Mouse (Mus musculus) embryo, embryonic 10 days (tissue): ENCODE data around the gene Slc28a3.
A peak's percentile ranks its signal among the peaks of the same experiment; 100 is the strongest.

Experiments
- DNase-seq: peaks from one replicate; pipeline ENCODE4 v3.0.0-alpha.2; 2015; ENCODE audit warnings: low spot score

The Slc28a3 gene

DNA sequence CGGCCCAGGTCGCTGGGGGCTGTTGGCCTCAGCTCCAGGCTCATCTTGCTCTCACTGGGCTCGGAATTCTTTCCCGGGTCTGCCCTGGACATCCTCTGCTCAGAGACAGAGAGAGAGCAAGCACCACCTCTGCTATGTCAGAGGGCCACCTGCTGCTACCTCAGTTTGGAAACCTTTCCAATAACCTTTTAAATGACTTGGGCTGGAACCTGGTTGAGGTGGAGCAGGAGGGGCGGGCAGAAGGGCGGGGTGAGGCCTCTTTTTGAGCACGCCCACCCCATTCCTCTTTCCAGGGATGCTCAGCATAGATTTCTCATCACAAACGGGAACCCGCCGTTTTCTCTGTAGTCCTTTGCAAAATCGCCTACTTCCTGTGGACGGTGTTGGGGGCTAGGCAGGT lies at the start of gene Slc28a3:
Gene Slc28a3, minus strand, starts transcription at position 162 of the 400 bp plus-strand sequence.
- DNase-seq = no peak

DNA sequence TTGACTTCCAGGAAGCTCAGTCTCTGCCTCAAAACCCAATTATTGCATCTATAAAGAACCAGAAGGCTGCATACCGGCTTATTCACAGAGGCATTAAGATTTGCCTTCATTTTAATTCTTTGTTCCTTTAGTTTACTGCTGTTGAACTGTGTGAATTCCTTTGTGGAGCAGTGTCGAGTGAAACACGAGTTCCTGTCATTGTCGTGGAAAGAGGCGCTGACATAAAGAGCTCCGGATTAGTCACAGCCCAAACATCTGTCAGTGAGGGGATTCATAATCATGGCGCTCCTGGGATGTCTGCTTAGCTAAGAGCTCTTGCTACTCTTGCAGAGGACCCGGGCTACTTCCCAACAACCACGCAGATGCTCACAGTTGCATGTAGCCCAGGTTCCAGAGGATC lies 47.3 kb upstream of the Slc28a3 start:
- DNase-seq = no peak

DNA sequence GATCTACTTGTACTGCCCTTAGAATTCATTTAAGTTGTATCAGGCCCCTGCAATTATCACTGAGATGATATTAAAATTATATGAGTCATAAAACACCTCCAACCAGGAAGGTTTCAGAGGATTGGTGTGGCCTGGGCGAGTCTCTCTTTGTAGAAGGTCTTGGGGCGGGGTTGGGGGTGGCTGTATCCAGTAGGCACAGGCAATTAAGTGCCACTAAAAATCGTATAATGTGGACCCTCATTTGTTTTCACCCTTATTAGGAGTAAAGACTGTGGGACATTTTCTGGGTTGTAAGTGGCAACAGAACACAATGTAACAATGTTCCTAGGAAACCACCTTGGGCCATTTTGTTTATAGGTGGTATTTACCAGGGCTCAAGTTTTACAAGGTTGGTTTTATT lies 46.2 kb upstream of the Slc28a3 start:
- no peak for DNase-seq

DNA sequence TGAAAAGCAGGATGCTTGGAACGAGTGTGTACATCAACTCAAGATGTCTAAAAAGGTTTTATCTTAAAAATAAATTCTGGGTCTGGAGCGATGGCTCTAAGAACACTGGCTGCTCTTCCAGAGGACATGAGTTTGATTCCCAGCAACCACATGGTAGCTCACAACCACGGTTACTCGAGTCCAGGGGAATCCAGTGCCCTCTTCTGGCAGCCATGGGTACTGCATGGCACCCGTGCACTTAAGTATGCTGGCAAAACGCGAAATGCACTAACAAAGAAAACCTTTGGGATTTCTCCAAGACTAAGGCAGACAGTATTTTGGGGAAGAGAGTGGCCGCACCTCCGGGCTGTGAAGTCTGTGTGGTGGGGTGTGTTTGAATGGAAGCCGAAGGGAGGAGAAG lies 44.9 kb upstream of the Slc28a3 start:
- DNase-seq = peak; percentile 23

DNA sequence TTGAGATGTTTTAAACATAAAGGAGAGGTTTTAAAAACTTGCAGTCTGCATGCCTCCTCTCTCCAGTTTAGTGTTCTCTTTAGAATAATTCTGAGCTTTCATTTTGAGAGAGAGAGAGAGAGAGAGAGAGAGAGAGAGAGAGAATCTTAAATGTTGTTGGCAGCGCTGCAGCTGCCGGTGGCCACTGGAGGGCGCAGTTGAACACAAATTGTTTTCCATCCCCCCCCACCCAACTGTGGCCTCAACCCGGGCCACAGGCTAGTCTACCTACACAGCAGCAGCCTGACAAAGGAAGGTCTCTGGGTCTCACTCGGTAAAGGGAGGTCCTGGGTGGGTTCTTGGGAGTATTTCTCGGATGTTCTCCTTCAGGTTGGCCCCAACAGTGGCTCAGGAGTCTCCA lies 29.7 kb upstream of the Slc28a3 start:
- DNase-seq = peak; percentile 73

DNA sequence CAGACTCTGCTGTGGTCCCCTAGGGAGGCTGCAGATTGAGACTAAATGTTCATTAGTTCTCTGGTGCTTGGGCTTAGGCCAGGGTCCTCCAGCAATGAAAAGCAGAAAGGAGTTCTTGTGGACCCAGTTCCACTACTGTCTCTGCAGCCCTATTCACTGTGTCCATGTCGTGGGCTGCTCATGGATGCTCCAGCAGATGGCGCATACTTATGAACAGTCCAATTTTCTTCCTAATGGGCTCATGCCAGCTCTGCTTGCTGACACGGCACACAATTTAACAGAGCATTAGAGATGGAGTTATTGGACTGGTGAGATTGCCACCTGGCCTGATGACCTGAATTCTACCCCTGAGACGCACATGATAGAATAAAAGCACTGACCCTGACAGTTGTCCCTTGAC lies 28.3 kb upstream of the Slc28a3 start:
- DNase-seq = peak; percentile 78

DNA sequence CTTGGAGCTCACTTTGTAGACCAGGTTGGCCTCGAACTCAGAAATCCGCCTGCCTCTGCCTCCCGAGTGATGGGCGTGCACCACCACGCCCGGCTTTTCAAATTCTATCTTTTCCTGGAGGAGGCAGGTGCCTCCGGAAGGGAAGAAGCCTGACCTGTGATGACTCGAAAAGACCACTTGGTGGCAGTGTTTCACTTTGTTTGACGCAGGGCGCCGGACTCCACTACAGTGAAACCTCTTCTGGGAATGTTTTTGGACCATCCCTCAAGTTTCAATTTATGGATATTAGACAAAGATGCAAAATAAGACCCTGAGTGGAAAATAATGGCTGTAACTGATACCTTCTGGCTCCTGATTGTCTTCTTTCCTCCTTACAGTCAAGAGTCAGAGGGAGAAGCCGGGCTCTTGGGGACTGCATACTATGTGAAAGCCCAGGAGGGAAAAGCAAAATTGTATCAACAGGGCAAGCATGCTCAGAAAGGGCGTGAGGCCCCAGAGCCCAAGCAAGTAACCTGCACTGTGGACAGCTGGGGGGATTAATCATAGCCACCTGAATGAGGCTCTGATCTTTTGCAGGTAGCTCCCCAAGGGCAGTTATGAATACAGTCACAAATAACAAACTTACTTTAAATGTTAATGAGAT lies 26.8 kb upstream of the Slc28a3 start:
- DNase-seq = peak; percentile 87

DNA sequence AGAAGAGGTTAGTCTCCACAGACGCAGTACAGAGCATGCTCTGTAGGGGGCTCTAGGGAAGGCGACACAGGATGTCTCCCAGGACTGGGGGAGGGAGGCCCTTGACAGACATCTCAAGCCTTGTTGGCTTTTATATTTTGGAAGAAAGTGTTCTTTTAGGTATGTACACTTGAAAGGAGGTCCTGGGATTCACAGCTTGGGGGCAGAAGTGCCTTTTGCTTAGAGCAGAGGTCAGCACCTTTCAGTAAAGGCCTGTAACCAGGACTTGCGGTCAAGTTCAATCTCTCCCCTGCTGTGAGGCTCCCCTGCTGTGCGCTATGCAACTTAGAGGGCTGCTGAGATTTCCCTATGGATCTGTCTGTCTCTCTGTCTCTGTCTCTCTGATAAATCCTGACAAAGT lies 23.2 kb upstream of the Slc28a3 start:
- peak; percentile 23 for DNase-seq

DNA sequence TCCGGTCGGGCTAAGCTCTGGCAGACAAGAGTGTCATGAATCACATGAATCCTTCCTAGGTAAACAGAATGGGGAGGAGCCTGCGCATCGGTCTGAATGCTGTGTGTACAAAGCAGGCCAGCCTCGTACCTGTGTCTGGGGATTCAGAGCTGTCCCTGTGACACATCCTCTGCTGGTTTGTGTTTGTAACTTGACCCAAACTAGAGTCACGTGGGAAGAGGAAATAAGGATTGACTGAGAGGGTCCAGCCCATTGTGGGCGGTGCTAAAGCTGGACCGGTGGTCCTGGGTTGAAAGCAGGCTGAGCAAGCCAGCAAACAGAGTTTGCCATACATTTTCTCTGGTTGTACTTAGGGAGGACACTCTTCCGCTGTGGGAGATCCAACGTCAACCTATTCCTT lies 20.1 kb upstream of the Slc28a3 start:
- peak; percentile 74 for DNase-seq

DNA sequence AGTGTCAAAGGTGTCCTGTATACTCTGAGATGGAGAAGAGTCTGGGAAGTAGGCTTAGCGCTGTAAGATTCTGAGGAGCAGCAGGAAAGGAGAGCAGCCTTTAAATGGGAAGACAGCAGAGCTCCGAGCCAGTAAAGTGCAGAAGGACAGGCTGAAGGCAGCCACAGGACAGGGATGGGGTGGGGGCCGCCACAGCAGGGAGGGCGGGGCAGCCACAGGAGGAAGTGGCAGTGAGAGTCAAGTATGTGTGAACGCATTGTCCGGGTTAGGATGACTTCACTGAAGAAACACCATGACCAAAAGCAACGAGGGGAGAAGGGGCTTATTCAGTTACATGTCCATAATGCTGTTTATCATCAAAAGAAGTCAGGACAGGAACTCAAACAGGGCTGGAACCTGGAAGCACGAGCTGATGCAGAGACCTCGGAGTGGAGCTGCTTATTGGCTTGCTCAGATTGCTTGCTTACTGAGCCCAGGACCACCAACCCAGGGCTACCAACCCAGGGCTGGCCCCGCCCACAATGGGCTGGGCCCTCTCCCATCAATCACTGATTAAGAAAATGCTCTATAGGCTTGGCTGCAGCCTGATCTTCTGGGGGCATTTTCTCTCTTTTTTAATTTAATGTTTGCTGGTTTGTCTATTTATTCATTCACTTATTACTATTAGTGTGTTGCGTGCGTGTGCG lies 18.8 kb upstream of the Slc28a3 start:
- DNase-seq = peak; percentile 72

DNA sequence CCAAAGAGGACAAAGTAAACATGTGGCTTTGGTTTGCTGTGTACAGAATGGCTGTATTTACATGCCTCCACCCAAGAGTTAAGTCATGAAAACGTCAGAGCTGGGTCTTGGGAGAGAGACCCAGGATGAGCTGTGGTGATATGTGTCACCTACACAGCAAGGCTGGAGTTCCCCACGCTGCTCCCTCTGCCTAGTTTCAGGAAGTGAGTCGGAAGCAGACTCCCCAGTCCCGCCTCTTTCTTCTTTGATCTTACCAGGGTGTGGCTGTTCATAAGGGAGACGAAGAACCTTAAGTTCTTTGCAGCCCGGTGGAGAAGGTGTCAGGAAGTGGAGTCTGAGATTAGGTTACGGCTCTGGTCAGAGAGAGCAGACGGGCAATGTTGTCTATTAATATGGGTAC lies 12.0 kb upstream of the Slc28a3 start:
- no peak for DNase-seq

DNA sequence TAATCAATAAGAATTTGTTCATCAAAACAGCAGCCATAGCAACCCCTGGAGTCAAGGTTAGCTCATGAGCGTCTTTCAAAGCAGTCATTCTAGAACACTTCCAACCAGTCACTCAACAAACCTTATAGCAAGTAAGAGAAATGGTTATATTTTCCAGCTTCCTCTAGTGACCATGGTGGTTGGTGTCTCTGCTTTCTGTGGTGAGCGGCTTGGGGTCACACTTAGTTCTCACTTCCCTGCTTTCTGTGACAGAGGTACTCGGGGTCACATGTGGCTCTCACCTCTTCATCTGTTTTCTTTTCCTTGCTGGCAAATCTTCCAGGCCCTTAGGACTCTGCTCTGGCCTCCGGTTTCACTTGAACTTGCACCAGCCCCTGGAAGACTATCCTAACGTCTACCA lies 8.6 kb upstream of the Slc28a3 start:
- DNase-seq = no peak

DNA sequence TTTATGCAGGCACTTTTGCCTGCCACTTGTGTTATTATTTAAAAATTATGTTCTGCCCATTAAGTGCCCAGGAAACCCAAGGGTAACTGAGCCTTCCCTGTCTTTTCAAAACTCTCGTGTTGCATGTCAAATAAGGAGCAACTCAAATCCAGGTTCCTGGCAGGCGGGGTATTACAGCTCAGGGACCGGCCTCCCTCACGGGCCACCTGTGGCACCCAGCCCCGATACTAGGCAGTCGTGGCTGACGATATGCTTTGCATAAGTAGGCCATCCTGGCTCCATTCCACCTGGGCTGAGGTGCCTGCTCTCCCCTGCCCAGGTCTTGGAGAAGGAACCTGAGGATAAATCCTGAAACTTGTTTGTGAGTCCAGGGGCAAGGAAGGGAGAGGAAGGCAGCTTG lies 618 bp downstream of the Slc28a3 start:
- no peak for DNase-seq

DNA sequence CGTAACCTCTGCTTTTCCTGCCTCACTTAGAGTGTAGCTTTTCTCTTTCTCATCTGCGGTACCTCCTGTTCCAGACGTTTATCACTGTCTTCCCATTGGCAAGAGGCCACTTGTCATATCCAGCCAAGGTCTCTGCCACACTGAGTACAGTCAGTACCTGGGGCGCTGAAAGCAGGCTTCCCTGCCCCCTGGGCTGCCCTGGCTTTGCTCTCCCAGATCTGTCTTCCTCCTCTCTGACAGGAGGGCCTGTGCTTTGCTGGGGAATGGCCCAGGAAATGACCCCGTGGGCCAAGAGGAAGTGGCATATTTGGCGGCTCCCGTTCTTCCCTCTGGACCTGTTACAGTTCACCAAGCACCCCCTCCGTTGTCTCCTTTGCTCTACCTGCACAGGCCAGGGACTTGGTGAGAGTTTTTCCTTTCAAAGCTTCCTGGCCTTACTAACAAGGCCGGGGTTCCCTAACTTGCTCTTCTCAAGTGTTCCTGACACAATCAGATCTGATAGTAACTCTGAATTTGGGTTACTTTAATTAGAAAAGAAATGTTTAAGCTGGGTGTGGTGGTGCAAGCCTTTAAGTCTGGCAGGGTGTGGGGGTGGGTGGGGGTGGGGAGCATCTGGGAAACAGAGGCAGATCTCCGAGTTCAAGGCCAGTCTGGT lies 9.3 kb downstream of the Slc28a3 start:
- DNase-seq = no peak

DNA sequence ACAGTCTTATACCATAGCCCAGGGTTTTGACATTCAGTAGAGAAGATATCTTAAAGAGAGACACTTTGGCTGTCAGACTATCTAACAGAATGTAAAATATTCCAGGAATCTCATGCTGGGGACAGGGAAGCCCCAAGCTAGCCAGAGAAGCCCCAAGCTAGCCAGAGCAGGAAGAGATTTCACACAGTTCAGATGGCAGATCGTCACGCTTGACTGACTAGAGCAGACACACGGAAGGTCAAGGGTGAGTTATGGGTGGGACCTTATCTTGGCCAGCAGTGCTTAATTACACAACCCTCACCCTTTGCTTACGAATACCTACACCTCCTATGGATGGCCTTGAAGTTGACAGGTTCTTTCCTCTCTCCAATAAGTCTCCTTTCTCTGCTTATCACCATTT lies 12.1 kb downstream of the Slc28a3 start:
- peak; percentile 53 for DNase-seq

DNA sequence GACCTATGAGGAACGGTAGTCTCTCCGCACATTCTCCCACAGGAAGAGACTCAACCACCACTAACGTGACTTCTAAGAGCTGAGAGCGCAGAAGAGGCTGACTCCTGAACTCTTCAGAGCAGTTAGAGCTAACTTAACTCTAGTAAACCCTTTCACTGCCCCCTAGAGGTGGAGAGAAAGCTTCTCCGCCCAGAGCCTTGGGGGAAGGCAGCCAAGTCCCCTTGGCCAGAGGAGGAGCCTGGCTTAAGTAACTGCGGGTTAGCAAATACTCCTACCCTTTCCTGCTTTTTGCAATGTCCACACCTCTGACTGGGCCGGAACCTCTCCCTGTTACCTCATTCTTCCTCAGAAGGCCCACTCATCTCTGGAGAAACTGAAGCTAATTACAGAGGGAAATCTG lies 17.5 kb downstream of the Slc28a3 start:
- peak; percentile 74 for DNase-seq

DNA sequence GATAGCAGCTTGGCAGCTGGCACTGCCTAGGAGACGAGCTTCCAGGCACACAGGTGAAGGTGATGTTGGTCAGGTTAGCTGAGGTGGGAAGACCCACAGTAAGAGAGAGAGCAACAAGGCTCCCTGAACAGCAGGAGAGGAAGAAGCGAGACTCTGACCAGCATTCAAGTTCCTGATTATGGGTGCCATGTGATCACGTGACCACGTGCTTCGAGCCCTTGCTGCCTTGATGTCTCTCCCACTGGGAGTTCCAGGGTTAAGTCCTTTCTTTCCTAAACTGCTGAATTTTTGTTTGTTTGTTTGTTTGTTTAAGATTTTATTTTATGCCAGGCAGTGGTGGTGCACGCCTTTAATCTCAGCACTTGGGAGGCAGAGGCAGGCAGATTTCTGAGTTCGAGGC lies 18.8 kb downstream of the Slc28a3 start:
- DNase-seq = no peak

DNA sequence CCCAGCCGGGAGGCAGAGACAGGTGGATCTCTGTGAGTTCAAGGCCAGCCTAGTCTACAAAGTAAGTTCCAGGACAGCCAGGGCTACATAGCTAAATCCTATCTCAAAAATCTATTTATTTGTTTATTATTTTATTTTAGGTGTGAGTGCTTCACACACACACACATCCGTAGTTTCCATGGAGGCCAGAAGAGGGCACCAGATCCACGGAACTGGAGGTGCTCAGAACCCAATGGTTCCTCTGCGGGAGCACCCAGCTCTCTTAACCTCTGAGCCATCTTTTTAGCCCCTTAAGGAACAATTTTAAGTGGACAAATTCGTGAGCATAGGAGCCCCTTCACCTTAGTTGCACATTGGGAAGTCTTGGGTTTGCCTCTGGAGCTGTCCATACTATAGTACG lies 20.0 kb downstream of the Slc28a3 start:
- peak; percentile 74 for DNase-seq

DNA sequence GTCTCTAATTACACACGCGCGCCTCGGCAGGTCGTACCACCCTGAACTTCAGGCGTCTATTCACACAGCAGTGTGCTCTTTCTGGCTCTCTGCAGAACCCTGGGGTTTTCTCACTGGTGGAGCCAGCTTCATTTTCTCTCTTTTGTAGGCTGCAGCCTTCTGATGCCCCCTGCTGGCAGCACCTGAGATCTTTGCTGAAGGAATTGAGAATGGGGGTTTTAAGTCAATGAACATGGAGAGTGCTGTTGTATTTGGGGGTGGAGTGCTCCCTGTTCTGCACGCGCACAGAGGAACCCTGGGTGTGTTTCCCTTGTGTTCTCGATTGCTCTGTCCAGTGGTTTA lies 21.2 kb downstream of the Slc28a3 start:
- DNase-seq = peak; percentile 82

DNA sequence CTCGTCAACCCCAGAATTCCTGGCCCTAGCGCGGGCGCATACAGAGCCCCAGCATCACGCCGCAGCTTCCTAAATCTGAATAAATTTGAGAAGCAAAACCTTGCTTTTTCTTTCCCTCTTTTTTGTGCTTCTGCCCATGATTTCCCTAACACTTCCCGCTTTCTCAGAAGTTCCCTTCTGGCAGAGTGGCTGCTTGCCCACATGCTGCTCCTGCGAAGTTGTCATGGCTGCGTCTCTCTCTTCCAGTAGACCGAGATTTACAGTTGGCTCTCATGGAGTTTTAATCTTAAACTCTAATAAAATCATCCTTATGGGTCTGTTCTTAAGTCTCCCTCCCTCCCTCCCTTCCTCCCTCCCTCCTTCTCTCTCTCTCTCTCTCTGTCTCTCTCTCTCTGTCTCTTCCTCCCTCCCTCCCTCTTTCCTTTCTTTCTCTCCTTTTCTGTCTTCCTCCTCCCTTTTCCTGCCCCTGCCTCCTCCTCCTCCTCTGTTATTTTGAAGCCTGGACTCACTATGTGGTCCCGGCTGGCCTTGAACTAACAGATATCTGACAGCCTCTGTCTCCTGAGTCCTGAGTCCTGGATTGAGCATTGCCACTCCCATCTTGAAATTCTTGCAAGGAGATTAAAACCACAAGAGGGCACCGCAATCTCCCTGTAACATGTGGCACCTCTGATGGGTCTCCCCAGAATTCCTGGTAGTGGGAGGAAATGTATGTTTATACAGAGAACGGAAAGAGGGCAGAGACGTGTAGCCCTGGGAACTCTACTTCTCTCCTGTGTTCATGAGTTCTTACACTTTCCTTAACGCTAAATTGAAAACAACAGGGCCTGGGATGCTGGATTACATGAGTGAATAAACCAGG lies 21.8 kb downstream of the Slc28a3 start:
- peak; percentile 27 for DNase-seq

DNA sequence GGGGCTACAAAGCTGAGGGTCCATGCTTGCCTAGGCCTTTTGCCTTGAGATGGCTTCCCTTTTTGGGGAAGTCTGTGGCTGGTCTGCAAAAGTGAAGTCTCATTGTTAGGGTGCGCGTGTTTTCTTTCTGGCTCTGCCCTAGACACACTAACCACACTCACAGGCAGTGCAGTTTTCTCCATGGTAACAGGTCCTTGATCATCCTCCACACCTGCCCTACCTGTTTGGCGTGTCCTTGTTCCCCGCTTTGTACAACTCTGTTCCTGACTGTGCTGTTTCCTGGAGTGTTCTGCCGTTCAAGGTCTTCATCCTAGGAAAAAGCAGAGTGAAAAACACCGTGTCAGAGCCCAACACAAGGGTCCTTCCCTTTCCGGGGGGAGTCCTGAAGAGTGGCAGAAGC lies 22.7 kb downstream of the Slc28a3 start:
- DNase-seq = no peak

DNA sequence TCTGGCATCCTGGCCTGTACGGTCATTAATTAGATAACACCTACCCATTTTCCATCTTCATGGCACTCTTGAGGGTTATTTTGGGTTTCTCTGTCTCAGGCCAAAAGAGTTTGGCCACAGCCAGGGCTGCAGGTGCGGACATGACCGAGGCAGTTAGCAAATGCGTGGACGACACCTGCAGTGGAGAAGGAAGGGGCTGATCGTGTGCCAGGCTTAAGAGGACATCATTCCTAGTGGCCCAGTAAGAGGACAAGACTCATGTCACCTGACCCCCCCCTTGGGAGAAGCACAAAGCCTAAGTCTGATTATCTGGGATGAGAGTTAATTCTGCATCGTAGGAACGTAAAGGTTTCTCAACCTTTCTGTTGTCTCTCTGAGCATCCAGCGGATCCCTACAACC lies 44.5 kb downstream of the Slc28a3 start:
- no peak for DNase-seq
